Mouse (Mus musculus): ENCODE data around the gene Hist1h1d. TPM values are rescaled to one million over a fixed set of nuclear protein-coding genes. Genes with fewer than 3 reads are reported as not detected.
A peak's percentile ranks its signal among the peaks of the same experiment; 100 is the strongest.
"Not testable (repeated sequence)": the region's sequence is repeated elsewhere in the genome, so short reads cannot be mapped to it uniquely, and the experiment has no call there.

Gene Hist1h1d
- polyA plus RNA-seq, 1 experiment: 1.9 TPM

- H3K27me3 ChIP-seq (ENCODE audit: control insufficient read depth, insufficient read depth, low read length): no peaks in the 10 kb centered on the region
- H3K27ac ChIP-seq (ENCODE audit: control insufficient read depth, insufficient read depth, low read length): no peak overlapping the region; the same call in none of the 2 replicates
- no peak for DNase-seq
- H3K36me3 ChIP-seq (ENCODE audit: control insufficient read depth, insufficient read depth, low read length): no peaks in the 10 kb centered on the region
- under 1% methylated on average over 15 of the region's 15 CpGs for WGBS
- no peak overlapping the region for H3K4me3 ChIP-seq (ENCODE audit: control insufficient read depth, insufficient read depth, low read length)
- TF ChIP-seq POLR2A (IDR thresholded peaks at IDR 0.05; ENCODE audit: control insufficient read depth, extremely low read depth, insufficient read depth, low read length, poor library complexity): no peak
- no peak for TF ChIP-seq CTCF (IDR thresholded peaks at IDR 0.05; ENCODE audit: borderline replicate concordance, control insufficient read depth, extremely low read depth, insufficient read depth, low read length, poor library complexity)
- peaks cover 6% of the 10 kb centered on the region for H3K4me1 ChIP-seq (replicated peaks; ENCODE audit: control insufficient read depth, insufficient read depth, low read length)
Observed at GRCm38 (mm10) chr13:23534368-23535131, 18.5 kb upstream of the Hist1h1d start.

- not testable (repeated sequence) for H3K4me1 ChIP-seq (replicated peaks; ENCODE audit: control insufficient read depth, insufficient read depth, low read length); H3K36me3 ChIP-seq (ENCODE audit: control insufficient read depth, insufficient read depth, low read length); H3K27me3 ChIP-seq (ENCODE audit: control insufficient read depth, insufficient read depth, low read length)
- DNase-seq: peak; percentile 92
- Histone ChIP-seq H3K27ac (ENCODE audit: control insufficient read depth, insufficient read depth, low read length) (peak within 1 kb of the TSS; percentile 80), H3K4me3 (ENCODE audit: control insufficient read depth, insufficient read depth, low read length) (peak within 1 kb of the TSS; percentile 51)
- peak; percentile 69; the same call in 1 of the 2 replicates for TF ChIP-seq POLR2A (IDR thresholded peaks at IDR 0.05; ENCODE audit: control insufficient read depth, extremely low read depth, insufficient read depth, low read length, poor library complexity)
- WGBS: under 1% methylated on average over 49 of the region's 62 CpGs
Observed at GRCm38 (mm10) chr13:23535137-23536075, 17.7 kb upstream of the Hist1h1d start, which contains the start of gene Hist1h3g. Gene Hist1h3g, plus strand, starts transcription at chr13:23535422.

GRCm38 (mm10) chr13:23536076-23536822 lies 16.8 kb upstream of the Hist1h1d start:
- Histone ChIP-seq H3K36me3 (ENCODE audit: control insufficient read depth, insufficient read depth, low read length) (no peaks in the 10 kb centered on the region), H3K27ac (ENCODE audit: control insufficient read depth, insufficient read depth, low read length) (no peak overlapping the region), H3K27me3 (ENCODE audit: control insufficient read depth, insufficient read depth, low read length) (no peaks in the 10 kb centered on the region), H3K4me3 (ENCODE audit: control insufficient read depth, insufficient read depth, low read length) (no peak overlapping the region), H3K4me1 (replicated peaks; ENCODE audit: control insufficient read depth, insufficient read depth, low read length) (peaks cover 6% of the 10 kb centered on the region)
- no peak for DNase-seq
- WGBS: 38% methylated on average over 7 of the region's 7 CpGs
- TF ChIP-seq POLR2A (IDR thresholded peaks at IDR 0.05; ENCODE audit: control insufficient read depth, extremely low read depth, insufficient read depth, low read length, poor library complexity) (no peak), CTCF (IDR thresholded peaks at IDR 0.05; ENCODE audit: borderline replicate concordance, control insufficient read depth, extremely low read depth, insufficient read depth, low read length, poor library complexity) (no peak)

- 56% methylated on average over 3 of the region's 3 CpGs for WGBS
- H3K36me3 ChIP-seq (ENCODE audit: control insufficient read depth, insufficient read depth, low read length): no peaks in the 10 kb centered on the region
- no peak for DNase-seq
- H3K4me3 ChIP-seq (ENCODE audit: control insufficient read depth, insufficient read depth, low read length): no peak overlapping the region
- no peaks in the 10 kb centered on the region for H3K27me3 ChIP-seq (ENCODE audit: control insufficient read depth, insufficient read depth, low read length)
- H3K27ac ChIP-seq (ENCODE audit: control insufficient read depth, insufficient read depth, low read length): no peak overlapping the region
- TF ChIP-seq CTCF (IDR thresholded peaks at IDR 0.05; ENCODE audit: borderline replicate concordance, control insufficient read depth, extremely low read depth, insufficient read depth, low read length, poor library complexity) (no peak), POLR2A (IDR thresholded peaks at IDR 0.05; ENCODE audit: control insufficient read depth, extremely low read depth, insufficient read depth, low read length, poor library complexity) (no peak)
- peaks cover 6% of the 10 kb centered on the region for H3K4me1 ChIP-seq (replicated peaks; ENCODE audit: control insufficient read depth, insufficient read depth, low read length)
Observed at GRCm38 (mm10) chr13:23537006-23537710, 15.9 kb upstream of the Hist1h1d start.

GRCm38 (mm10) chr13:23538249-23538648 lies 14.8 kb upstream of the Hist1h1d start:
- DNase-seq: no peak
- Histone ChIP-seq H3K36me3 (ENCODE audit: control insufficient read depth, insufficient read depth, low read length) (no peaks in the 10 kb centered on the region), H3K4me3 (ENCODE audit: control insufficient read depth, insufficient read depth, low read length) (no peak overlapping the region), H3K27me3 (ENCODE audit: control insufficient read depth, insufficient read depth, low read length) (no peaks in the 10 kb centered on the region), H3K4me1 (replicated peaks; ENCODE audit: control insufficient read depth, insufficient read depth, low read length) (peaks cover 4% of the 10 kb centered on the region), H3K27ac (ENCODE audit: control insufficient read depth, insufficient read depth, low read length) (no peak overlapping the region)
- 93% methylated on average over 5 of the region's 5 CpGs for WGBS
- no peak for TF ChIP-seq CTCF (IDR thresholded peaks at IDR 0.05; ENCODE audit: borderline replicate concordance, control insufficient read depth, extremely low read depth, insufficient read depth, low read length, poor library complexity)
- no peak for TF ChIP-seq POLR2A (IDR thresholded peaks at IDR 0.05; ENCODE audit: control insufficient read depth, extremely low read depth, insufficient read depth, low read length, poor library complexity)

- 85% methylated on average over 1 of the region's 1 CpGs for WGBS
Observed at GRCm38 (mm10) chr13:23539821-23540220, 13.2 kb upstream of the Hist1h1d start.

More at GRCm38 (mm10) chr13:23539821-23540220, 13.2 kb upstream of the Hist1h1d start:
- H3K4me1 ChIP-seq (replicated peaks; ENCODE audit: control insufficient read depth, insufficient read depth, low read length); H3K36me3 ChIP-seq (ENCODE audit: control insufficient read depth, insufficient read depth, low read length); H3K27ac ChIP-seq (ENCODE audit: control insufficient read depth, insufficient read depth, low read length); H3K27me3 ChIP-seq (ENCODE audit: control insufficient read depth, insufficient read depth, low read length); DNase-seq; H3K4me3 ChIP-seq (ENCODE audit: control insufficient read depth, insufficient read depth, low read length): not testable (repeated sequence)

Measured in thymus, adult 2 months (tissue).